Mouse (Mus musculus): ENCODE measurements around the gene Pde10a.

GRCm38 (mm10) chr17:8548733-8549132 is 23.6 kb downstream of the Pde10a start:
- no peak for TF ChIP-seq ZNF384 (IDR thresholded peaks at IDR 0.05; ENCODE audit: low read depth, low read length)
- TF ChIP-seq HCFC1 (IDR thresholded peaks at IDR 0.05; ENCODE audit: borderline replicate concordance, insufficient read depth, low read length): no peak
- TF ChIP-seq CHD2 (IDR thresholded peaks at IDR 0.05; ENCODE audit: low read depth, low read length): no peak
- TF ChIP-seq MAFK (IDR thresholded peaks at IDR 0.05; ENCODE audit: insufficient read depth, low read depth, low read length): no peak
- no peak for TF ChIP-seq ZC3H11A (IDR thresholded peaks at IDR 0.05; ENCODE audit: borderline replicate concordance, low read depth, low read length)

Data from ES-E14 (cell line).